ENCODE assay signal across 10 mouse cellular contexts in genomic region chr11:74493172-74493862, GRCm38 (mm10).
DNase-seq lines count a peak whose midpoint lies in the region; ATAC-seq and TF ChIP-seq lines count a peak whose summit lies in the region.
"Had no signal": no experiment of that assay in that cellular context is flagged by ENCODE, and none has a peak within 500 bp of the region (broad histone marks: within the 10 kb centered on the region; RNA-seq: fewer than 3 reads in every experiment).

No protein-coding gene starts in this region.

- H3K4me2 ChIP-seq in intestine, embryonic 16.5 days (ENCODE audit: low read depth, low read length), result no peak overlapping the region
- H3K4me2 ChIP-seq: forebrain, embryonic 12.5 days had no signal

- H3K9me3 ChIP-seq in intestine, embryonic 16.5 days (ENCODE audit: control insufficient read depth, low read length), result no peaks in the 10 kb centered on the region
- H3K9me3 ChIP-seq: embryonic facial prominence, embryonic 10.5 days; forebrain, embryonic 12.5 days had no signal

- H3K27ac ChIP-seq in brown adipose tissue, adult 24 weeks (replicated peaks; ENCODE audit: low read depth, low read length), result peak overlapping the region; percentile 79
- H3K27ac ChIP-seq in intestine, embryonic 16.5 days (ENCODE audit: low read length), result peak overlapping the region; percentile 26; the same call in 1 of the 2 replicates
- no peak overlapping the region for H3K27ac ChIP-seq in layer of hippocampus, adult 2 months
- H3K27ac ChIP-seq: embryonic facial prominence, embryonic 10.5 days; forebrain, embryonic 12.5 days had no signal

- H3K9ac ChIP-seq in intestine, embryonic 16.5 days (ENCODE audit: low read depth, low read length), result no peak overlapping the region
- H3K9ac ChIP-seq: forebrain, embryonic 12.5 days had no signal

- no peaks in the 10 kb centered on the region for H3K36me3 ChIP-seq in intestine, embryonic 16.5 days (ENCODE audit: control insufficient read depth, insufficient read depth, low read length)
- H3K36me3 ChIP-seq: embryonic facial prominence, embryonic 10.5 days; forebrain, embryonic 12.5 days had no signal

- peak; percentile 35 for DNase-seq in heart, adult 8-10 months (ENCODE audit: low spot score)
- peak; percentile 37 for DNase-seq in lung, postnatal 36 days
- DNase-seq in neural tube, embryonic 10.5 days (ENCODE audit: extremely low spot score, low spot score), result no peak
- DNase-seq in layer of hippocampus, adult 2 months (ENCODE audit: low spot score in 2 of 2), result no peak
- no peak for DNase-seq in thymus, postnatal 10 days (ENCODE audit: low spot score in 2 of 2)
- DNase-seq: kidney, adult 18-20 months had no signal

- no peaks in the 10 kb centered on the region for H3K27me3 ChIP-seq in intestine, embryonic 16.5 days (replicated peaks; ENCODE audit: control insufficient read depth, insufficient read depth, low read length)
- H3K27me3 ChIP-seq: forebrain, embryonic 12.5 days had no signal

- ATAC-seq in intestine, embryonic 16.5 days, result no peak

- peak overlapping the region; percentile 49 for H3K4me3 ChIP-seq in brown adipose tissue, adult 24 weeks (ENCODE audit: insufficient read depth, low read depth, low read length)
- no peak overlapping the region for H3K4me3 ChIP-seq in intestine, embryonic 16.5 days (ENCODE audit: low read length)
- no peak overlapping the region for H3K4me3 ChIP-seq in layer of hippocampus, adult 2 months
- H3K4me3 ChIP-seq: embryonic facial prominence, embryonic 10.5 days; forebrain, embryonic 12.5 days had no signal

- peaks cover 10% of the 10 kb centered on the region for H3K4me1 ChIP-seq in brown adipose tissue, adult 24 weeks (ENCODE audit: control insufficient read depth, insufficient read depth, insufficient read length, low read length)
- peaks cover 21% of the 10 kb centered on the region for H3K4me1 ChIP-seq in intestine, embryonic 16.5 days (ENCODE audit: control insufficient read depth, insufficient read depth, low read length)
- H3K4me1 ChIP-seq: embryonic facial prominence, embryonic 10.5 days; forebrain, embryonic 12.5 days had no signal

- no peak for TF ChIP-seq CTCF in layer of hippocampus, adult 2 months (conservative IDR thresholded peaks at IDR 0.05)

- WGBS in intestine, embryonic 16.5 days, result 65% methylated on average over 11 of the region's 11 CpGs

Comparison
In these comparisons a context has a peak if more than half of its experiments do, and no peak if none do; other contexts are left out.
1. DNase-seq: peak in heart, adult 8-10 months (single experiment) and lung, postnatal 36 days (single experiment); none in neural tube, embryonic 10.5 days (single experiment), layer of hippocampus, adult 2 months (0 of 2) and thymus, postnatal 10 days (0 of 2).